ENCODE assay signal across 9 mouse cellular contexts in genomic region chr15:12640755-12641154, GRCm38 (mm10).
DNase-seq lines count a peak whose midpoint lies in the region; ATAC-seq and TF ChIP-seq lines count a peak whose summit lies in the region.
"Had no signal": no experiment of that assay in that cellular context is flagged by ENCODE, and none has a peak within 500 bp of the region (broad histone marks: within the 10 kb centered on the region; RNA-seq: fewer than 3 reads in every experiment).

No protein-coding gene starts in this region.

- intact Hi-C loops in heart, postnatal 25 days (cut with DNase I) = no loop called here
- intact Hi-C loops in left cerebral cortex, adult 2 months (cut with DNase I) = no loop called here

- no peak overlapping the region for H3K9ac ChIP-seq in midbrain, embryonic 13.5 days (replicated peaks)
- H3K9ac ChIP-seq: midbrain, embryonic 15.5 days had no signal

- 95% methylated on average over 7 of the region's 7 CpGs for WGBS in midbrain, embryonic 13.5 days

- H3K4me2 ChIP-seq in midbrain, embryonic 13.5 days (replicated peaks) = no peak overlapping the region
- H3K4me2 ChIP-seq: midbrain, embryonic 15.5 days had no signal

- DNase-seq in heart, adult 11 months = peak; percentile 84
- DNase-seq in heart, postnatal 25 days (ENCODE audit: low spot score) = no peak
- DNase-seq in left cerebral cortex, adult 2 months (ENCODE audit: extremely low spot score in 1 of 2, low spot score in 2 of 2) = peak; percentile 29 to 44
- peak; percentile 27 for DNase-seq in right cerebral cortex, postnatal 14 days
- DNase-seq in natural killer cell, adult 2 months (ENCODE audit: low spot score in 2 of 2) = no peak
- no peak for DNase-seq in kidney, postnatal 36 days

- peak; percentile 95 for ATAC-seq in frontal cortex, adult (ENCODE audit: low TSS enrichment)
- no peak for ATAC-seq in midbrain, embryonic 13.5 days
- ATAC-seq: midbrain, embryonic 15.5 days had no signal

- no peaks in the 10 kb centered on the region for H3K4me1 ChIP-seq in midbrain, embryonic 13.5 days (replicated peaks)
- H3K4me1 ChIP-seq: midbrain, embryonic 15.5 days had no signal

- H3K27me3 ChIP-seq in midbrain, embryonic 13.5 days = no peaks in the 10 kb centered on the region
- H3K27me3 ChIP-seq: midbrain, embryonic 15.5 days had no signal

- TF ChIP-seq CTCF in left cerebral cortex, adult 2 months (IDR thresholded peaks at IDR 0.05) = no peak

- H3K4me3 ChIP-seq in left cerebral cortex, adult 2 months = no peak overlapping the region
- H3K4me3 ChIP-seq in midbrain, embryonic 13.5 days (replicated peaks) = no peak overlapping the region
- H3K4me3 ChIP-seq: midbrain, embryonic 15.5 days had no signal

- H3K36me3 ChIP-seq in midbrain, embryonic 13.5 days = no peaks in the 10 kb centered on the region
- H3K36me3 ChIP-seq: midbrain, embryonic 15.5 days had no signal

- H3K27ac ChIP-seq in left cerebral cortex, adult 2 months = peak overlapping the region; percentile 57; the same call in 1 of the 2 replicates
- no peak overlapping the region for H3K27ac ChIP-seq in midbrain, embryonic 13.5 days
- H3K27ac ChIP-seq: midbrain, embryonic 15.5 days had no signal

- H3K9me3 ChIP-seq in midbrain, embryonic 13.5 days = no peaks in the 10 kb centered on the region
- H3K9me3 ChIP-seq: midbrain, embryonic 15.5 days had no signal

Comparison
In these comparisons a context has a peak if more than half of its experiments do, and no peak if none do; other contexts are left out.
1. DNase-seq: peak in heart, adult 11 months (single experiment), left cerebral cortex, adult 2 months (2 of 2) and right cerebral cortex, postnatal 14 days (single experiment); none in heart, postnatal 25 days (single experiment), natural killer cell, adult 2 months (0 of 2) and kidney, postnatal 36 days (0 of 2).